Mouse (Mus musculus): ENCODE data around the gene Slc25a11. TPM values are rescaled to one million over a fixed set of nuclear protein-coding genes. Genes with fewer than 3 reads are reported as not detected.

The Slc25a11 gene
- total and polyA plus RNA-seq, 2 experiments from 2014 or later, result 140 to 160 TPM

DNA sequence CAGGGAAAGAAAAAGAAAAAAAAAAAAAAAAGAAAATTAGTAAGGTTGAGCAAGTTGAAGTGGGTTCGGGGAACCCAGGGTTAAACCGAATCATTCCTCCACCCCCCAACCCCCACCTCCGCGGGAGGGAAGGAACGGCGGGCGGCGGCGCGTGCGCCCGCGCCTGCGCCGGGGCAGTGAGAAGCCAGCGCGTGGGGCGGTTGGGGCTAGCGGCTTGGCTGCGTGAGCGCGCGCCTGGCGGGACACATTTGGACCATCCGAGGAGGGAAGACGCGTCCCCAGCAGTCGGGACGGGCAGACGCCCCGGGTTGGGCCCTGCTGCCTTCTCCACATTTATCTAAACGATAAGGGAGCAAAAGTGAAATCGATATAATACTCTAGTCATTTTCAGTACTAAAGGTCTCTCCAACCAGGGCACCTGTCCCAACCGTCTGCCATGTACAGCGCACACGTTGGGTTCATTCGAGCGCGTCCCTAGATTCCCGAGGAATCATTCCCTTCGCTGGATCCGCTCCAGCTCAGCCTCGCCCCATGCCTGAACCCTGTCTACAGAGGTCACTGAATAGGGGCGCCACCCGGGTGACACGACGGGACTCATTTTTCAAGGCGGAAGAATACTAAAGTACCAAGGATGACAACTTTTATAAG lies 7.8 kb upstream of the Slc25a11 start:
- ATAC-seq (ENCODE audit: low FRiP score), result peak; percentile 55
- under 1% methylated on average over 44 of the region's 48 CpGs for WGBS
- H3K9me3 ChIP-seq (ENCODE audit: low read length), result no peaks in the 10 kb centered on the region
- peak; percentile 88 for DNase-seq (ENCODE audit: low spot score)
- no peak for TF ChIP-seq CTCF (IDR thresholded peaks at IDR 0.05)
- peak overlapping the region; percentile 98 for H3K9ac ChIP-seq (replicated peaks; ENCODE audit: low read length, poor library complexity, severe bottlenecking)
- peak overlapping the region; percentile 97 for H3K27ac ChIP-seq (ENCODE audit: low read depth, low read length)
- no peaks in the 10 kb centered on the region for H3K27me3 ChIP-seq (ENCODE audit: insufficient read depth, low read length)
- H3K4me2 ChIP-seq (ENCODE audit: low read depth, low read length, poor library complexity, severe bottlenecking), result peak overlapping the region; percentile 72
- peaks cover 8% of the 10 kb centered on the region for H3K4me1 ChIP-seq (ENCODE audit: insufficient read depth, low read length)
- peaks cover 12% of the 10 kb centered on the region for H3K36me3 ChIP-seq (ENCODE audit: insufficient read depth, low read length)
- peak overlapping the region; percentile 99 for H3K4me3 ChIP-seq (ENCODE audit: low read depth, low read length)

GRCm38 (mm10) chr11:70654198-70654922 lies 7.1 kb upstream of the Slc25a11 start, which contains the start of gene Pfn1:
TSS of gene Pfn1 (minus strand) at chr11:70654644.
- WGBS, result under 1% methylated on average over 57 of the region's 61 CpGs
- DNase-seq (ENCODE audit: low spot score), result peak; percentile 88
- Histone ChIP-seq H3K27ac (ENCODE audit: low read depth, low read length) (peak within 1 kb of the TSS; percentile 97), H3K4me1 (ENCODE audit: insufficient read depth, low read length) (peaks cover 8% of the 10 kb centered on the region), H3K27me3 (ENCODE audit: insufficient read depth, low read length) (no peaks in the 10 kb centered on the region), H3K36me3 (ENCODE audit: insufficient read depth, low read length) (peaks cover 19% of the 10 kb centered on the region), H3K9me3 (ENCODE audit: low read length) (no peaks in the 10 kb centered on the region), H3K4me3 (ENCODE audit: low read depth, low read length) (peak within 1 kb of the TSS; percentile 99), H3K4me2 (ENCODE audit: low read depth, low read length, poor library complexity, severe bottlenecking) (peak within 1 kb of the TSS; percentile 72), H3K9ac (replicated peaks; ENCODE audit: low read length, poor library complexity, severe bottlenecking) (peak within 1 kb of the TSS; percentile 98)
- ATAC-seq (ENCODE audit: low FRiP score), result peak; percentile 54
- TF ChIP-seq CTCF (IDR thresholded peaks at IDR 0.05), result no peak

DNA sequence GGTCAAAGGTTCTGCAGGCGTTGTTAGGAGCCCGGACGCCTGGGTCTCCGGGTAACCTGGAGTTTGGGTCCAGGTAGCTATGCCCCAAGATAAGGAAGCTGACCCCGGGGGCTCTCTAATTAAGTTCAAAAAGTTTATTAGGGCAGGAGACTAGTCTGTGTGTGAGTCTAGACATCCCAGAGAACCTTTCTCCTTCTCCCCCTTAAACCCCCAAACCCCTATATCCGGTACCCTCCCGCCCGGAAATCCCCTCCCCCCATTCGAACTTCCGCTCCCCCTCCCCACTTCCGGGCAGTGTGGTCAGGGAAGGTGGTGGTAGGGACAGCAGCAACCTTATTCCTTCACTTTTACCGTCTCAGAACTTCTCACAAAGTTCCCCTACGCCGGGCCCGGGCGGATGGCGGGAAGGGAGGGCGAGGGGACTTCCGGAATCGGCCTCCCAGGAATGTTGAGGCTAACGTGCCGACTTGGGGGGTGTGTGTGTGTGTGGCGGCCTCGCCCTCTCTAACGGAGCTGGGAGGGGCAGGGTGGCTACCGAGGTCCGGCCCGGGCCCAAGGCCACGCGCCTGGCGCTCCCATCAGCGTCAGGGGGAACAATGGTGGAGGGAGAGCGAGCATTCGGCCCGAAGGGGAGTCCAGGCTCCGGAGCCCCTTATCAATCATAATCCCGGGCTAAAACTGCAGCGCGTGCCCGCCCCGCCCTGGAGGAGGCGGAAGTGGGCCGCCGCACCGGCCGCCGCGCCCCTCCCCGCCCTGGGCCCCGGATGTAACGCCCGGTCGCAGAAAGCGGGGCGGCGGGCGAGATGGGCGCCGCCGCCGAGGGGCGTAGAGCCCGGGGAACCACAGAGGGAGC lies 6.3 kb upstream of the Slc25a11 start:
- peak overlapping the region; percentile 98 for H3K9ac ChIP-seq (replicated peaks; ENCODE audit: low read length, poor library complexity, severe bottlenecking)
- H3K27me3 ChIP-seq (ENCODE audit: insufficient read depth, low read length), result no peaks in the 10 kb centered on the region
- DNase-seq (ENCODE audit: low spot score) (peak; percentile 62), ATAC-seq (ENCODE audit: low FRiP score) (peak; percentile 70)
- peak overlapping the region; percentile 72 for H3K4me2 ChIP-seq (ENCODE audit: low read depth, low read length, poor library complexity, severe bottlenecking)
- 1% methylated on average over 57 of the region's 63 CpGs for WGBS
- peaks cover 8% of the 10 kb centered on the region for H3K4me1 ChIP-seq (ENCODE audit: insufficient read depth, low read length)
- no peaks in the 10 kb centered on the region for H3K9me3 ChIP-seq (ENCODE audit: low read length)
- TF ChIP-seq CTCF (IDR thresholded peaks at IDR 0.05), result no peak
- H3K27ac ChIP-seq (ENCODE audit: low read depth, low read length), result peak overlapping the region; percentile 97
- peaks cover 26% of the 10 kb centered on the region for H3K36me3 ChIP-seq (ENCODE audit: insufficient read depth, low read length)
- peak overlapping the region; percentile 99 for H3K4me3 ChIP-seq (ENCODE audit: low read depth, low read length)

DNA sequence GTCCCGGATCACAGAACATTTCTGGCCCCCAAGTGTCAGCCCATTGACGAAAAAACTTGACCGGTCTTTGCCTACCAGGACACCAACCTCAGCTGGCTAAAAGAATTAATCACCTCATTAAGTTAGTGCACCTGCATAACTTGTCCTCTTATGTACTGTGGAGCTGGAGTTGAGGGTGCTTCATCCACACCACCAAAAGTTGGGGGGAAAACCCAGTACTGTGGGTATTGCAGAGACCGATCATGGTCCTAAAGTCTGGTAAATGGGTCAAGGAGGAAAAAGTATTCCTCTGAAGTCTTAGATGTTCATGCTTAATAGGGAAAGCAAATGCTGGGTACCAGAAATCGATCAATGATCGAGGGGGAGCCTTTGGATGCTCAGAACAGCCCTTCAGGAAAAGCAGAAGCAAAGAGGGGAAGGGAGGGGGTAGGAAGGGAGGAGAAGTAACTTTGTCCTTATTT lies 5.6 kb upstream of the Slc25a11 start:
- peak overlapping the region; percentile 97; the same call in 1 of the 2 replicates for H3K27ac ChIP-seq (ENCODE audit: low read depth, low read length)
- ATAC-seq (ENCODE audit: low FRiP score) (no peak), DNase-seq (ENCODE audit: low spot score) (no peak)
- H3K36me3 ChIP-seq (ENCODE audit: insufficient read depth, low read length), result peaks cover 27% of the 10 kb centered on the region
- peaks cover 9% of the 10 kb centered on the region for H3K4me1 ChIP-seq (ENCODE audit: insufficient read depth, low read length)
- 66% methylated on average over 6 of the region's 6 CpGs for WGBS
- no peaks in the 10 kb centered on the region for H3K27me3 ChIP-seq (ENCODE audit: insufficient read depth, low read length)
- peak overlapping the region; percentile 98 for H3K9ac ChIP-seq (replicated peaks; ENCODE audit: low read length, poor library complexity, severe bottlenecking)
- peak overlapping the region; percentile 99 for H3K4me3 ChIP-seq (ENCODE audit: low read depth, low read length)
- H3K9me3 ChIP-seq (ENCODE audit: low read length), result no peaks in the 10 kb centered on the region
- no peak for TF ChIP-seq CTCF (IDR thresholded peaks at IDR 0.05)
- peak overlapping the region; percentile 72 for H3K4me2 ChIP-seq (ENCODE audit: low read depth, low read length, poor library complexity, severe bottlenecking)

- Histone ChIP-seq H3K9ac (replicated peaks; ENCODE audit: low read length, poor library complexity, severe bottlenecking) (peak overlapping the region; percentile 98; the same call in 1 of the 2 replicates), H3K9me3 (ENCODE audit: low read length) (no peaks in the 10 kb centered on the region), H3K36me3 (ENCODE audit: insufficient read depth, low read length) (peaks cover 27% of the 10 kb centered on the region), H3K4me3 (ENCODE audit: low read depth, low read length) (no peak overlapping the region), H3K4me2 (ENCODE audit: low read depth, low read length, poor library complexity, severe bottlenecking) (peak overlapping the region; percentile 72), H3K27me3 (ENCODE audit: insufficient read depth, low read length) (no peaks in the 10 kb centered on the region), H3K27ac (ENCODE audit: low read depth, low read length) (no peak overlapping the region), H3K4me1 (ENCODE audit: insufficient read depth, low read length) (peaks cover 10% of the 10 kb centered on the region)
- no peak for DNase-seq (ENCODE audit: low spot score)
- no peak for ATAC-seq (ENCODE audit: low FRiP score)
- no peak for TF ChIP-seq CTCF (IDR thresholded peaks at IDR 0.05)
- WGBS, result 76% methylated on average over 12 of the region's 12 CpGs
Observed at GRCm38 (mm10) chr11:70652029-70652883, 5.0 kb upstream of the Slc25a11 start.
